Mouse (Mus musculus): ENCODE data around the gene Mrpl27. TPM values are rescaled to one million over a fixed set of nuclear protein-coding genes. Genes with fewer than 3 reads are reported as not detected.
A peak's percentile ranks its signal among the peaks of the same experiment; 100 is the strongest.
"Not testable (repeated sequence)": the region's sequence is repeated elsewhere in the genome, so short reads cannot be mapped to it uniquely, and the experiment has no call there.

Mrpl27 gene
- total RNA-seq (2021) = 10 to 100 TPM; 61.8 to 62.3 TPM
- long read RNA-seq, transcript Mrpl27-201 (4 exons, 756 nt) = major isoform, 87 of 92 reads
- long read RNA-seq, partial matches to known transcripts = 0 of 92 reads
- long read RNA-seq, other reads (novel, unspliced or antisense) = 3 of 92 reads

- peak; percentile 86 for DNase-seq (ENCODE audit: low spot score in 2 of 2)
Measured at GRCm38 (mm10) chr11:94653663-94654436, at the start of gene Mrpl27, which contains the start of gene Eme1. TSS of gene Mrpl27 (plus strand) at chr11:94653767. TSS of gene Eme1 (minus strand) at chr11:94653964.

GRCm38 (mm10) chr11:94610744-94611740 lies 42.5 kb upstream of the Mrpl27 start:
- no peak for DNase-seq (ENCODE audit: low spot score in 2 of 2)

- no peak for DNase-seq (ENCODE audit: low spot score in 2 of 2)
Measured at GRCm38 (mm10) chr11:94614603-94615002, 39.0 kb upstream of the Mrpl27 start.

GRCm38 (mm10) chr11:94615494-94615893 lies 38.1 kb upstream of the Mrpl27 start:
- no peak for DNase-seq (ENCODE audit: low spot score in 2 of 2)

GRCm38 (mm10) chr11:94617646-94618045 lies 35.9 kb upstream of the Mrpl27 start:
- DNase-seq (ENCODE audit: low spot score in 2 of 2) = no peak

- DNase-seq (ENCODE audit: low spot score in 2 of 2) = no peak
Measured at GRCm38 (mm10) chr11:94620766-94621457, 32.7 kb upstream of the Mrpl27 start.

- DNase-seq (ENCODE audit: low spot score in 2 of 2) = no peak
Measured at GRCm38 (mm10) chr11:94621458-94621852, 32.1 kb upstream of the Mrpl27 start.

- no peak for DNase-seq (ENCODE audit: low spot score in 2 of 2)
Measured at GRCm38 (mm10) chr11:94622162-94622561, 31.4 kb upstream of the Mrpl27 start.

- peak; percentile 98 for DNase-seq (ENCODE audit: low spot score in 2 of 2)
Measured at GRCm38 (mm10) chr11:94629199-94629883, 24.2 kb upstream of the Mrpl27 start, which contains the start of gene Lrrc59. TSS of gene Lrrc59 (plus strand) at chr11:94629767.

- DNase-seq (ENCODE audit: low spot score in 2 of 2) = no peak
Measured at GRCm38 (mm10) chr11:94629884-94630198, 23.7 kb upstream of the Mrpl27 start.

- DNase-seq (ENCODE audit: low spot score in 2 of 2) = peak; percentile 40 to 43
Measured at GRCm38 (mm10) chr11:94630199-94631011, 23.2 kb upstream of the Mrpl27 start.

GRCm38 (mm10) chr11:94631969-94632368 lies 21.6 kb upstream of the Mrpl27 start:
- no peak for DNase-seq (ENCODE audit: low spot score in 2 of 2)

GRCm38 (mm10) chr11:94632988-94633387 lies 20.6 kb upstream of the Mrpl27 start:
- no peak for DNase-seq (ENCODE audit: low spot score in 2 of 2)

- DNase-seq (ENCODE audit: low spot score in 2 of 2) = no peak
Measured at GRCm38 (mm10) chr11:94634431-94634830, 19.1 kb upstream of the Mrpl27 start.

GRCm38 (mm10) chr11:94644461-94645219 lies 8.9 kb upstream of the Mrpl27 start:
- DNase-seq (ENCODE audit: low spot score in 2 of 2) = no peak

- DNase-seq (ENCODE audit: low spot score in 2 of 2) = no peak
Measured at GRCm38 (mm10) chr11:94646457-94646856, 7.1 kb upstream of the Mrpl27 start.

- not testable (repeated sequence) for DNase-seq (ENCODE audit: low spot score in 2 of 2)
Measured at GRCm38 (mm10) chr11:94651241-94651640, 2.3 kb upstream of the Mrpl27 start.

GRCm38 (mm10) chr11:94652973-94653372 lies 594 bp upstream of the Mrpl27 start:
- DNase-seq (ENCODE audit: low spot score in 2 of 2) = no peak

- DNase-seq (ENCODE audit: low spot score in 2 of 2) = no peak
Measured at GRCm38 (mm10) chr11:94661344-94661743, 7.8 kb downstream of the Mrpl27 start.

Measured in layer of hippocampus, postnatal 10 days (tissue).